Mouse (Mus musculus): Measurements from ENCODE around the gene Tesk1. TPM values are rescaled to one million over a fixed set of nuclear protein-coding genes. Genes with fewer than 3 reads are reported as not detected.

The Tesk1 gene
- total RNA-seq, 1 experiment from 2014 or later: 53.9 TPM

- peak; percentile 98 for DNase-seq
These were observed 51.6 kb downstream of the Tesk1 start for GRCm38 (mm10) chr4:43493186-43493845.

GRCm38 (mm10) chr4:43493846-43494240, 52.1 kb downstream of the Tesk1 start:
- no peak for DNase-seq

GRCm38 (mm10) chr4:43496587-43496986, 54.8 kb downstream of the Tesk1 start:
- no peak for DNase-seq

GRCm38 (mm10) chr4:43497405-43497804, 55.7 kb downstream of the Tesk1 start:
- DNase-seq: no peak

Other genes with a start within 250 kb of the Tesk1 start
- gene Atp8b5, start 174.8 kb upstream of the Tesk1 start, total RNA-seq (2021): 0.56 and 0.67 TPM in 2 replicates
- gene Rusc2, start 60.0 kb upstream of the Tesk1 start, total RNA-seq (2021): 34.8 and 38.6 TPM in 2 replicates
- gene Fam166b, start 12.8 kb upstream of the Tesk1 start, total RNA-seq (2021): not detected in 2 replicates
- gene Cd72, start 12.7 kb downstream of the Tesk1 start, total RNA-seq (2021): 2.7 and 12.7 TPM in 2 replicates
- gene Sit1, start 41.8 kb downstream of the Tesk1 start, total RNA-seq (2021): 0.59 and 1.3 TPM in 2 replicates
- 48.3 and 50.0 TPM in 2 replicates for gene Ccdc107, start 51.0 kb downstream of the Tesk1 start, total RNA-seq (2021)
- 5.2 and 6.8 TPM in 2 replicates for gene Arhgef39, start 57.8 kb downstream of the Tesk1 start, total RNA-seq (2021)
- gene Car9, start 65.0 kb downstream of the Tesk1 start, total RNA-seq (2021): 0.37 and 0.83 TPM in 2 replicates
- gene Tpm2, start 81.8 kb downstream of the Tesk1 start, total RNA-seq (2021): 84.5 and 88.0 TPM in 2 replicates
- gene Creb3, start 120.4 kb downstream of the Tesk1 start, total RNA-seq (2021): 108 and 117 TPM in 2 replicates
- gene Tln1, start 120.8 kb downstream of the Tesk1 start, total RNA-seq (2021): 201 and 213 TPM in 2 replicates
- gene Rgp1, start 136.8 kb downstream of the Tesk1 start, total RNA-seq (2021): 43.3 and 52.6 TPM in 2 replicates
- gene Gba2, start 136.9 kb downstream of the Tesk1 start, total RNA-seq (2021): 11.7 and 15.0 TPM in 2 replicates
- gene Msmp, start 142.6 kb downstream of the Tesk1 start, total RNA-seq (2021): 2.1 and 2.3 TPM in 2 replicates
- 36.4 and 43.9 TPM in 2 replicates for gene Npr2, start 190.0 kb downstream of the Tesk1 start, total RNA-seq (2021)
- 0.93 and 1.1 TPM in 2 replicates for gene Spag8, start 211.7 kb downstream of the Tesk1 start, total RNA-seq (2021)
- gene Hint2, start 214.5 kb downstream of the Tesk1 start, total RNA-seq (2021): 91.7 and 99.5 TPM in 2 replicates
- 7.2 and 9.9 TPM in 2 replicates for gene Tmem8b, start 227.0 kb downstream of the Tesk1 start, total RNA-seq (2021)
- 0.30 TPM in 1 of 2 replicates, not detected in the other for gene Fam221b, start 227.2 kb downstream of the Tesk1 start, total RNA-seq (2021)